Mouse (Mus musculus) limb, embryonic 10.5 days (tissue): ENCODE results near the gene Dnah9. TPM values are rescaled to one million over a fixed set of nuclear protein-coding genes. Genes with fewer than 3 reads are reported as not detected.

ENCODE experiments used
- DNase-seq: peaks from one replicate; pipeline ENCODE4 v3.0.0-alpha.2; 2017; ENCODE audit warnings: low spot score
- H3K27ac ChIP-seq: fragments of 300-500 bp; sonication (generic); 2 replicates; pipeline ENCODE4 v1.5.1; 2016; ENCODE audit warnings: mild to moderate bottlenecking
- H3K27me3 ChIP-seq: fragments of 300-500 bp; sonication (generic); 2 replicates; pipeline ENCODE4 v1.6.1; 2016; ENCODE audit warnings: low read depth, mild to moderate bottlenecking; ENCODE audit not compliant: poor library complexity, severe bottlenecking
- H3K36me3 ChIP-seq: fragments of 300-500 bp; sonication (generic); 2 replicates; pipeline ENCODE4 v1.6.1; 2016; ENCODE audit warnings: mild to moderate bottlenecking, moderate library complexity
- H3K4me1 ChIP-seq: fragments of 300-500 bp; sonication (generic); 2 replicates; pipeline ENCODE4 v1.6.1; 2016
- H3K4me3 ChIP-seq: fragments of 300-500 bp; sonication (generic); 2 replicates; pipeline ENCODE4 v1.5.1; 2016; ENCODE audit warnings: mild to moderate bottlenecking, moderate library complexity
- H3K9me3 ChIP-seq: fragments of 300-500 bp; sonication (generic); replicated peaks from 2 replicates; pipeline ENCODE4 v1.6.1; 2016; ENCODE audit warnings: mild to moderate bottlenecking
- WGBS: fragments of 180-500 bp; shearing (Covaris S2); methylation state at CpG from one replicate; pipeline ENCODE4 v1.1.7; 2016; 5-methylcytosine and 5-hydroxymethylcytosine counted together
- polyA plus RNA-seq: library from polyadenylated mRNA; unstranded; fragments of >200 nt; fragmentation: Nextera tagmentation; extraction: Ambion mirVana; gene quantifications from 2 replicates; pipeline ENCODE4 v1.2.1, GENCODE M21; 2016

The Dnah9 gene
- polyA plus RNA-seq, result not detected in 2 replicates

DNA sequence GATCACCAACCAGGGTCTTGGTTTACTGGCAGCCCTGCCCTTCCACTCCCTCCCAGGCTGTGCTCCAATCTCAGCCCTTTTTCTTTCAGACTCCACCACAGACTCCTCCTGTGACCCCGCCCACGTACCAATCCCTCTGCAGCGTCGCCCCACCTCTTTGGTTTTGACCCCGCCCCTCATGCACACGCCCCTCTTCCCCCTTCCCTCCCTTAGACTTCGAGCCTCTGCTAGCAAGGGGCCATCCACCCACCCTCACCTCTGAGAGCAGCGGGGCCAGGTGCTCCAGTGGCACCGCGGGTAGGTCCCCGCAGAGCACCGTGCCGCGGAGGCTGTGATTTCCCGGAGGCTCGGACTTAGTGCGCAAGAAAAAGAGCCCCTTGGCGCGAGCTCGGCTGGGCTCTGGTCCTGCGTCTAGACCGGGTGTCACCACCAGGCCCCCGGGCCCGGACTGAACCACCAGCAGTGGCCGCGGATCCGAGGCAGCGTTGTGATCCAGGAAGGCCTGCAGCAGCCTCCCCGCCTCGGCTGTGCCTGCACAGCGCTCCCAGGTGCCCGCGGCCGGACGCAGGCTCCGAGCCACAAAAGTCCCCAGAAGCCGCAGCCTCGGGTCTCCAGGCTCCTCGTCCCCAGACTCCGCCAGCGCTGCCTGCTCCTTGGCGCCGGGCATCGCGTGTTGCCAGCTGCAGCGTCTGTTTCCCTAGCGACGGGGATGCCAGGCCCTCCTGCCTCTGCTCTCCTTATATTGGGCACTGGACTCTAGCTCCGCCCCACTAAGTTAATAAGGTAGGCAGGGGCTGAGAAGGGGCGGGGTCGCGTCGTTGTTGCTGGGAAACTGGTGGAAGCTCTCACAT, at the start of gene Dnah9:
TSS of gene Dnah9 (minus strand) at position 751 of the 851 bp plus-strand sequence.
- Histone ChIP-seq H3K9me3 (no peaks in the 10 kb centered on the region), H3K27ac (no peak within 1 kb of the TSS), H3K4me1 (peaks cover 12% of the 10 kb centered on the region), H3K4me3 (peak within 1 kb of the TSS; percentile 74), H3K27me3 (no peaks in the 10 kb centered on the region), H3K36me3 (no peaks in the 10 kb centered on the region)
- under 1% methylated on average over 53 of the region's 53 CpGs for WGBS
- DNase-seq, result peak; percentile 80

DNA sequence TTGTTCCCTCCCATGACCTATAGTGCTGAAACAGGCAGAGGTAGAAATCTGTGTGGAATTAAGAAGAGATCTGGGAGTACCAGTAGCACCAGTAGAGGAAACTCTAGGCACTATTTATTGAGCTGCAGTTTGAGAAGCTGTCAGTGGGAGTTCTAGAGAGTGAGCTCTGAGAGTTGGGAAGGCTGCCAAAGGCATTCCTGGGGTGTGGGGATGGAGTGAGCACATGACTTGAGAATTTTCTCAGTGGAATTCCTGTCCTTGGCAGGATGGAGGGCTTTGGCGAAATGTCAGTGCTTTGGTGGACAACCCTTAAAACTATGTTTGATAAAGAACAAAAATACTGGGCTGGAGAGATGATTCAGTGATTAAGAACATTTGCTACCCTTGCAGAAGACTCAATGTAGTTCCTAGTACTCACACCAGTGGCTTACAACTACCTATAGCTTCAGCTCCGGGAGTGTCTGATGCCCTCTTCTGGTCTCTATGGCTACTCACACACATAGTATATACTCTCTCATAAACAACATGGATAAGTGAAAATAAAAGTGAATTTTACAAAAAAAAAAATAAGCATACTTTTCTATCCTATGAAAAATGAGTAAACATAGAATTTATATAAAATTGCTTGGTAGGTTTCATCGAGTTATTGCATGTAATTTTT, 20.4 kb upstream of the Dnah9 start:
- no peaks in the 10 kb centered on the region for H3K27me3 ChIP-seq
- no peaks in the 10 kb centered on the region for H3K36me3 ChIP-seq
- no peak overlapping the region for H3K4me3 ChIP-seq
- no peak for DNase-seq
- no peaks in the 10 kb centered on the region for H3K4me1 ChIP-seq
- no peak overlapping the region for H3K27ac ChIP-seq
- no peaks in the 10 kb centered on the region for H3K9me3 ChIP-seq
- WGBS, result 88% methylated on average over 3 of the region's 3 CpGs

- H3K4me3 ChIP-seq, result no peak overlapping the region
- DNase-seq, result no peak
- H3K4me1 ChIP-seq, result no peaks in the 10 kb centered on the region
- no peaks in the 10 kb centered on the region for H3K27me3 ChIP-seq
- H3K9me3 ChIP-seq, result no peaks in the 10 kb centered on the region
- WGBS, result 89% methylated on average over 2 of the region's 2 CpGs
- no peak overlapping the region for H3K27ac ChIP-seq
- H3K36me3 ChIP-seq, result no peaks in the 10 kb centered on the region
Observed at GRCm38 (mm10) chr11:66188146-66188545, 19.8 kb upstream of the Dnah9 start.

GRCm38 (mm10) chr11:66177781-66178180, 9.4 kb upstream of the Dnah9 start:
- 80% methylated on average over 2 of the region's 2 CpGs for WGBS
- Histone ChIP-seq H3K4me1 (no peaks in the 10 kb centered on the region), H3K36me3 (no peaks in the 10 kb centered on the region), H3K4me3 (no peak overlapping the region), H3K27me3 (no peaks in the 10 kb centered on the region), H3K27ac (no peak overlapping the region), H3K9me3 (no peaks in the 10 kb centered on the region)
- no peak for DNase-seq

GRCm38 (mm10) chr11:66164022-66164421, 4.3 kb downstream of the Dnah9 start:
- H3K4me3 ChIP-seq, result no peak overlapping the region
- H3K27me3 ChIP-seq, result no peaks in the 10 kb centered on the region
- WGBS, result 80% methylated on average over 2 of the region's 2 CpGs
- H3K9me3 ChIP-seq, result no peaks in the 10 kb centered on the region
- H3K27ac ChIP-seq, result no peak overlapping the region
- DNase-seq, result no peak
- H3K4me1 ChIP-seq, result peaks cover 9% of the 10 kb centered on the region
- no peaks in the 10 kb centered on the region for H3K36me3 ChIP-seq

DNA sequence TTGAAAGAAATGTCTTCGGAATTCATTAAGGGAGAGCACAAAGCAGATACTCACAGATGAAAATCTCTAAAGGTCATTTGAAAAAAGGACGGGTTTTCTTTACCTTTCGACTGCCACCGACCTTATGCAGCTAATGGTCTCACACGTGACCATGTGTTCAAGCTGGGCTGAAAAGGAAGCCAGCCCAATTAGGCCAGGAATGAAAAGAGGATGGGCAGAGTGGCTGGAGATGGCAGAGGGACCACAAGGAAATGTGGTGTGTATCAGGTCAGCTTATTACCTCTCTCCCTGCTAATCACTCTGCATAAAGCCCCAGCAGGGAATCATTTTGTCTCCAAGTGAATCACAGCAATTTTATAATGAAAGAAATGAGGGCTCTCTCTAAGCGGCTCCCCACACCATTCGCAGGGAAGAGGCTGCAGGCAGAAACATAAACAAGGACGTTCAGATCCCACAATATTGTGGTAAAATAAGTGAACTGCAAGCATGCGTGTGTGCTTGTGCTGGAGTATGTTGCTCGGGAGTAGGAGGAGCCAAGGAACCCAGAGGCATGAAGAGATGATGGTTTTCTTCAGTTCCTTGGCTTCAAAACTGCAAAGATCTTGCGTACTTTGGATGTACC, 27.6 kb downstream of the Dnah9 start:
- DNase-seq, result no peak
- H3K4me3 ChIP-seq, result no peak overlapping the region
- H3K9me3 ChIP-seq, result no peaks in the 10 kb centered on the region
- H3K27me3 ChIP-seq, result no peaks in the 10 kb centered on the region
- no peaks in the 10 kb centered on the region for H3K36me3 ChIP-seq
- H3K27ac ChIP-seq, result no peak overlapping the region
- no peaks in the 10 kb centered on the region for H3K4me1 ChIP-seq
- WGBS, result 69% methylated on average over 11 of the region's 11 CpGs

GRCm38 (mm10) chr11:66134826-66135225, 33.5 kb downstream of the Dnah9 start:
- Histone ChIP-seq H3K27ac (no peak overlapping the region), H3K4me1 (no peaks in the 10 kb centered on the region), H3K9me3 (no peaks in the 10 kb centered on the region), H3K36me3 (no peaks in the 10 kb centered on the region), H3K4me3 (no peak overlapping the region), H3K27me3 (no peaks in the 10 kb centered on the region)
- WGBS, result 86% methylated on average over 6 of the region's 6 CpGs
- DNase-seq, result no peak

GRCm38 (mm10) chr11:66126150-66126549, 42.2 kb downstream of the Dnah9 start:
- Histone ChIP-seq H3K9me3 (no peaks in the 10 kb centered on the region), H3K27me3 (no peaks in the 10 kb centered on the region), H3K4me3 (no peak overlapping the region), H3K27ac (no peak overlapping the region), H3K4me1 (peaks cover 5% of the 10 kb centered on the region; the same call in 1 of the 2 replicates), H3K36me3 (no peaks in the 10 kb centered on the region)
- no peak for DNase-seq

DNA sequence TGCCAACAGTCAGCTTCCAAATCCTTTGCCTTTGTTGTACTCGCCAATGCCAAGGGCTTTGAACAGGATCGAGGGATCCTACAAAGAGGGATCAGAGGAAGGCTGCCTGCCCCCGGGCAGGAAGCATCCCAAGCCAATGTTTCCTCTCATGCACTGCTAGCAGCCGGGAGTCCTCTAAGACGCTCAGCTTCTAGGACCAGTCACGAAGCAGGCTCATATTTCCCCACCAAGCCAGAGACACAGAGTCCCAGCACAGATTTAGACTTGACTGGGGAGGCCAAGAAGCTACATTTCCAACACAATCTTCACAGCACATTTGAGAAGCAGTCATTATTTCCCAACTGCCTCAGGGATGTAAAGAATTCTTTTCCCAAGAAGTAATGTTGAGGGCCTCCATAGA, 43.9 kb downstream of the Dnah9 start:
- no peaks in the 10 kb centered on the region for H3K27me3 ChIP-seq
- H3K36me3 ChIP-seq, result no peaks in the 10 kb centered on the region
- no peak overlapping the region for H3K4me3 ChIP-seq
- no peak overlapping the region for H3K27ac ChIP-seq
- H3K9me3 ChIP-seq, result no peaks in the 10 kb centered on the region
- DNase-seq, result no peak
- WGBS, result 77% methylated on average over 6 of the region's 6 CpGs
- peaks cover 5% of the 10 kb centered on the region; the same call in 1 of the 2 replicates for H3K4me1 ChIP-seq

DNA sequence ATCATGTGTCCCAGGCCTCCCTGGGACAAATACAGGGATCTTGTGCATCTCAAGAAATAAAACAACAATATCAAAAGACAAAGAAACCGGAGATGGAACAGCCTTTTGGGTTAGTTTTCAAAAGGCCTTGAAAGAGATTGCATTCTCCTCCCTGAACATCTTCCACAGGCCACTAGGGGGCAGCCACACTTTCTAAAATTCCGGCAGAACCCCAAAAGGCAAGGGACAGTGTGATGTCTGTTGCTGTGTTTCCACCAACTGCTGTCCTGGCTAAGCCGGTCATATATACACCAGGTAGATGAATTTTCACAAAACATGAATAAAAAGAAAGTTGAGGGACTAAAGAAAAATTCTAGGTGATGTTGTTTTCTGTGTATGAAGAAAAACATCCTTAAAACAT, 46.3 kb downstream of the Dnah9 start:
- DNase-seq, result peak; percentile 69
- H3K4me3 ChIP-seq, result no peak overlapping the region
- no peak overlapping the region for H3K27ac ChIP-seq
- no peaks in the 10 kb centered on the region for H3K27me3 ChIP-seq
- no peaks in the 10 kb centered on the region for H3K9me3 ChIP-seq
- no peaks in the 10 kb centered on the region for H3K36me3 ChIP-seq
- 32% methylated on average over 3 of the region's 3 CpGs for WGBS
- peaks cover 5% of the 10 kb centered on the region; the same call in 1 of the 2 replicates for H3K4me1 ChIP-seq

DNA sequence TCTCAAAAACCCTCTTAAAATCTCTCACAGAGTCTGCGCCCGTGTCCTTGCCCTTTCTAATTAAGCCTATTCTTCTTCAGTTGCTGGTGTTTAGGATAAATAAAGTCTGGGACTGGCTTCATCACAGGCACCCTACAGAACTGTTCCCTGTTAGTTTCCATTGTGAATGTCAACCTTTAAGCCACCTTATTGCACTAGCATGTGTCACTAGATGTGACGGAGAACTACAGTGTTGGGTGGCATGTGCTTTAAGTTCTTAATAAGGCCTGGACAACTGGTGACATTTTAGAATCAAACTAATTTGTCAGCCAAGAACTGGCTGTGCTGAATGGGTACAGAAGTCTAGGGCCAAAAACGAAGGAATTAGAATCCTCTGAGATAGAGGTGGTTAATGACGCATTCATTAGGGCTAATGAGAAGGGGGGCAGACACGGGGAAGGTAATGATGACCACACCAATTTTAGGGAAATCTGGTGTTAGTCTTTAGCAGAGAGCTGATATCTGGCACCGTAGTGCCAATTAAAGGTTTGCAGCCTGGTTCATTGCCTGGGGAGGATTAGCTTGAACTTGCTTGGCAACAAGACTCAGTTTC, 84.6 kb downstream of the Dnah9 start:
- H3K27me3 ChIP-seq, result no peaks in the 10 kb centered on the region
- H3K9me3 ChIP-seq, result no peaks in the 10 kb centered on the region
- H3K27ac ChIP-seq, result no peak overlapping the region
- H3K36me3 ChIP-seq, result no peaks in the 10 kb centered on the region
- no peak overlapping the region for H3K4me3 ChIP-seq
- WGBS, result 78% methylated on average over 7 of the region's 7 CpGs
- DNase-seq, result no peak
- no peaks in the 10 kb centered on the region for H3K4me1 ChIP-seq

DNA sequence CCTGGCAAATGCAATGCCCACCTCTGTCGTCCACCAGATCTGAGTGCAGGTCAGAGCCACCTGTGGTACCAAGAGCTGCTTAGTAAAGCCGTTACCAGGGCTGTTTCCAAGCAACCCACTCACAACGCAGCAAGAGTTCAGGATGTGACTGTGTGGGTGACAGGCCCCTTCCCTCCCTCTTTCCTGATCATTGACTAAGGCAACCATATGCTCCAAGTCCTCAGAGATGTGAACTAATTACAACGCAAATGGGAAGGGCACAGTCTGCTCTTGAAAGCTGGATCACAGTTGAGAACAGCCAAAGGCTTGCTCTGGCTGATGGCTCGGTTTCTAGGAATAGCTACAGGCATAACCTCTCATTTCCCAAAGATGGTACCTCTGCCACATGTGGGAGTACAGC, 95.4 kb downstream of the Dnah9 start:
- H3K27ac ChIP-seq, result no peak overlapping the region
- no peak for DNase-seq
- H3K9me3 ChIP-seq, result no peaks in the 10 kb centered on the region
- H3K27me3 ChIP-seq, result no peaks in the 10 kb centered on the region
- WGBS, result 80% methylated on average over 5 of the region's 5 CpGs
- no peaks in the 10 kb centered on the region for H3K4me1 ChIP-seq
- no peak overlapping the region for H3K4me3 ChIP-seq
- no peaks in the 10 kb centered on the region for H3K36me3 ChIP-seq

DNA sequence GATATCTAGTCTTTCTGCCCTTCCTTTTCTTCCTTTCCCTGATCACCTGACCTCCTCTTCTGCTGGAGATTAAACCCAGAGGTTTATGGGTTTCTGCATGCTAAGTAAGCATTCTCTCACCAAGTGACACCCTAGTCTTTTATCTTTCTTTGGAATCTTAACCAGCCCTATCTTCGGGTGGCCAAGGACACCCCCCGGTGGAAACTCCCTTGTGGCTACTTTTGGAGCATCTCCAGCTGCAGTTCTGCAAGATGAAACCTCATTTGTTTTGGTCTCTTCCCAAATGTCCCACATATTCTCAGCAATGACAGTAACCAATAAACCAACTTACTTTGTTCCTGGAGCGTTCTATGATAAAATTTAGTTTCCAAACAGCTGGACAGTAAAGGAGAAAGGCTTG, 109.4 kb downstream of the Dnah9 start:
- no peak for DNase-seq
- Histone ChIP-seq H3K4me1 (no peaks in the 10 kb centered on the region), H3K27ac (no peak overlapping the region), H3K27me3 (no peaks in the 10 kb centered on the region), H3K9me3 (no peaks in the 10 kb centered on the region), H3K4me3 (no peak overlapping the region), H3K36me3 (no peaks in the 10 kb centered on the region)
- WGBS, result 79% methylated on average over 3 of the region's 3 CpGs
